Mouse (Mus musculus): ENCODE results near the gene Mfsd4a. TPM values are rescaled to one million over a fixed set of nuclear protein-coding genes. Genes with fewer than 3 reads are reported as not detected.

The Mfsd4a gene
- polyA plus RNA-seq, 1 experiment: 14.0 TPM

DNA sequence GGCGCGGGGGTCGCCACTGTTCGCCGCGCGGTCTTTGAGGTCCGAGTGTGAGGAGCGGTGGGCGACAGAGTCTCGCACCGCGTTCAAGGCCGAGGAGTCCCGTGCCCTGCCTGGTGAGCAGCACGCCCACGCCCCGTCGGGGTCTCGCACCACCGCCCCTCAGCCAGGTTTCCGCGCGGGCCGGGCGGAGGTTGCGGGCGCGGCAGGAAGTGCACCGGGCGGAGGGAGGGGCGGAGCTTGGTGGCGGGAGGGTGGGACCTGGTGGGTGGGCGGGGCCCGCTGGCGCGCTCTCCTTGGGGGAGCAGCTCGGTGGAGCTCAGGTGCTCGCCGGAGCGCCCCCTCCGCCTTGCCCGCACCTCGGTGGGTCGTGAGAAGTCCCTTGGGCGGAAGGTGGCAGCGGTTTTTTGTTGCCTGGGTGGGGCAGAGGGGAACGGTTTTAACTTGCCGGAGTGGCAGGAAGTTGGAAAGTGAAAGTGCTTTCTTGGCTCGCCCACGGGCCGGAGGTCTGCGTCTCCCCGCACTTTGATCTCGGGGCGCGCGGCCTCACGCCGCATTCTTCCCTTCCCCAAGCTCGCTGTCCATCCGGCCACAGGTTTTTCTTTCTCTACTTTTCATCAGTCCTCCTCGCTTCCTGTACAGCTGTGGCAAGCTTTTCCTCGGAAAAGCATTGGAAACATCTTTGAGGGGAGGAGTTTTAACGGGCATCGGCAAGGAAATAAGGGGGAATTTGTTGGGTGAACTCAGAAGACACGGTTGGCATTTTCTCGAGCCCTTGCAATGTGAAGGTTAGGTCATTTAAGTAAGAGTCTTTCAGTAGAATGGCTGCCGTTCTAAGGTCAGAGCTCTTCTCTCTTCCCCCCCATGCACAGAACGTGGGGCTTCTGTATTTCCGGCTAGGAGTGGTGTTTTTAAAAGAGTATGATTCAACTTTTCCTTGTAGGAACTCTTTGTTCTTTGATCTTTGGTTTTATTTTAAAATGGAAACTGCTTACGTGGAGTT is 59.7 kb downstream of the Mfsd4a start:
- under 1% methylated on average over 68 of the region's 72 CpGs for WGBS
- peak overlapping the region; percentile 99 for H3K27ac ChIP-seq (ENCODE audit: insufficient read depth, low read depth, low read length)
- H3K36me3 ChIP-seq (ENCODE audit: control insufficient read depth, insufficient read depth, low read length): 0 out of 2 replicates have a peak, but pooled peaks cover 2% of the 10 kb centered on the region
- peaks cover 22% of the 10 kb centered on the region for H3K4me1 ChIP-seq (ENCODE audit: control insufficient read depth, insufficient read depth, insufficient read length, low read length)
- H3K27me3 ChIP-seq (ENCODE audit: control insufficient read depth, insufficient read depth, low read length): no peaks in the 10 kb centered on the region
- peak overlapping the region; percentile 82 for H3K4me3 ChIP-seq (ENCODE audit: low read depth, low read length)
- TF ChIP-seq CTCF (IDR thresholded peaks at IDR 0.05; ENCODE audit: extremely low read depth, insufficient read length, insufficient replicate concordance, low read depth, low read length) (no peak), POLR2A (IDR thresholded peaks at IDR 0.05; ENCODE audit: low read depth, low read length) (peak; percentile 65; the same call in 1 of the 2 replicates)

- no peak for TF ChIP-seq CTCF (IDR thresholded peaks at IDR 0.05; ENCODE audit: extremely low read depth, insufficient read length, insufficient replicate concordance, low read depth, low read length)
- peak; percentile 93 for TF ChIP-seq POLR2A (IDR thresholded peaks at IDR 0.05; ENCODE audit: low read depth, low read length)
- under 1% methylated on average over 61 of the region's 61 CpGs for WGBS
- peak within 1 kb of the TSS; percentile 99 for H3K27ac ChIP-seq (ENCODE audit: insufficient read depth, low read depth, low read length)
- H3K36me3 ChIP-seq (ENCODE audit: control insufficient read depth, insufficient read depth, low read length): no peaks in the 10 kb centered on the region
- peaks cover 19% of the 10 kb centered on the region for H3K4me1 ChIP-seq (ENCODE audit: control insufficient read depth, insufficient read depth, insufficient read length, low read length)
- no peaks in the 10 kb centered on the region for H3K27me3 ChIP-seq (ENCODE audit: control insufficient read depth, insufficient read depth, low read length)
- peak within 1 kb of the TSS; percentile 82 for H3K4me3 ChIP-seq (ENCODE audit: low read depth, low read length)
Measured at GRCm38 (mm10) chr1:132007282-132007815, 60.5 kb downstream of the Mfsd4a start, which contains the start of gene Elk4. Gene Elk4, plus strand, starts transcription at chr1:132007607.

GRCm38 (mm10) chr1:132006721-132007120 is 61.1 kb downstream of the Mfsd4a start:
- Histone ChIP-seq H3K4me1 (ENCODE audit: control insufficient read depth, insufficient read depth, insufficient read length, low read length) (peaks cover 19% of the 10 kb centered on the region), H3K36me3 (ENCODE audit: control insufficient read depth, insufficient read depth, low read length) (no peaks in the 10 kb centered on the region), H3K27me3 (ENCODE audit: control insufficient read depth, insufficient read depth, low read length) (no peaks in the 10 kb centered on the region), H3K4me3 (ENCODE audit: low read depth, low read length) (no peak overlapping the region), H3K27ac (ENCODE audit: insufficient read depth, low read depth, low read length) (peak overlapping the region; percentile 99)
- TF ChIP-seq POLR2A (IDR thresholded peaks at IDR 0.05; ENCODE audit: low read depth, low read length): no peak
- TF ChIP-seq CTCF (IDR thresholded peaks at IDR 0.05; ENCODE audit: extremely low read depth, insufficient read length, insufficient replicate concordance, low read depth, low read length): no peak
- 8% methylated on average over 5 of the region's 5 CpGs for whole genome bisulfite sequencing

DNA sequence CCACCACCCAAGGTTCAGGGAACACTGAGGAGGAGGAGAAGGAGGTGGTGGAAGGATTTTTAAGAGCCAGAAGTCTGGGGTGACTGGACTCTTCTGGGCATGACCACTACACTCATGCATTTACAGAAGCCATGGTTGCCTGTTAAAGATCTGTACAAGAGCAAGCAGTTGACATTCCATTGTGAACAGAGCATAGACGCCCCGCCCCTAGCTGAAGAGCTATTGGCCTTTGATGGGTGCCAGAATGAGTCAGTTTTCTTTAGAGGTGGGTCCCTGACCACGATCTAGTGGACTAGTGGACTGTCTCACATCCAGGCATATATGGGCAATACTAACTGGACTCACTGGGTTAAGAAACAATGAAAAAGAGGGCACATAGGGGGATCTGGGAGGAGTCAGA is 61.8 kb downstream of the Mfsd4a start:
- WGBS: 49% methylated on average over 3 of the region's 3 CpGs
- H3K27ac ChIP-seq (ENCODE audit: insufficient read depth, low read depth, low read length): no peak overlapping the region
- no peaks in the 10 kb centered on the region for H3K36me3 ChIP-seq (ENCODE audit: control insufficient read depth, insufficient read depth, low read length)
- no peak for TF ChIP-seq POLR2A (IDR thresholded peaks at IDR 0.05; ENCODE audit: low read depth, low read length)
- TF ChIP-seq CTCF (IDR thresholded peaks at IDR 0.05; ENCODE audit: extremely low read depth, insufficient read length, insufficient replicate concordance, low read depth, low read length): no peak
- peaks cover 15% of the 10 kb centered on the region for H3K4me1 ChIP-seq (ENCODE audit: control insufficient read depth, insufficient read depth, insufficient read length, low read length)
- no peak overlapping the region for H3K4me3 ChIP-seq (ENCODE audit: low read depth, low read length)
- H3K27me3 ChIP-seq (ENCODE audit: control insufficient read depth, insufficient read depth, low read length): no peaks in the 10 kb centered on the region

DNA sequence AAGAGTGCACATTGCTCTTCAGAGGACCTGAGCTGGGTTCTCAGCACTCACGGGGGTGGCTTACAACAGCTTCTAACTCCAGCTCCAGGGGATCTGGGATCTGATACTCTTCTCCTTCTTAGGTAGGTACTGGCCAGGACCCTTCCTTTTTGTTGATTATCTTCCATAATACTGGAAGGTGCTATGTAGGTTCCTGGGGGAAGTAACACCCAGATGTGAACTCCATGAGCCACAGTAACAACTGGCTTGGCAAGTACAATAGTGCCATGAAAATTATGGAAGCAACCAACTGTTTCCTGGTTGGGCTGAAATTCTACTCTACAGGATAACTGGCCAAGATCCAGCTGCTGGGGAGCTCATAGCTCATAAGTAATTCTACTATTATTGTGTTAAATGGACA is 62.4 kb downstream of the Mfsd4a start:
- Histone ChIP-seq H3K4me3 (ENCODE audit: low read depth, low read length) (no peak overlapping the region), H3K27ac (ENCODE audit: insufficient read depth, low read depth, low read length) (no peak overlapping the region), H3K27me3 (ENCODE audit: control insufficient read depth, insufficient read depth, low read length) (no peaks in the 10 kb centered on the region), H3K4me1 (ENCODE audit: control insufficient read depth, insufficient read depth, insufficient read length, low read length) (peaks cover 11% of the 10 kb centered on the region), H3K36me3 (ENCODE audit: control insufficient read depth, insufficient read depth, low read length) (no peaks in the 10 kb centered on the region)
- no peak for TF ChIP-seq CTCF (IDR thresholded peaks at IDR 0.05; ENCODE audit: extremely low read depth, insufficient read length, insufficient replicate concordance, low read depth, low read length)
- no peak for TF ChIP-seq POLR2A (IDR thresholded peaks at IDR 0.05; ENCODE audit: low read depth, low read length)
- WGBS: 94% methylated on average over 1 of the region's 1 CpGs

GRCm38 (mm10) chr1:132004574-132005180 is 63.2 kb downstream of the Mfsd4a start:
- Histone ChIP-seq H3K4me1 (ENCODE audit: control insufficient read depth, insufficient read depth, insufficient read length, low read length) (peaks cover 7% of the 10 kb centered on the region; the same call in 1 of the 2 replicates), H3K27me3 (ENCODE audit: control insufficient read depth, insufficient read depth, low read length) (no peaks in the 10 kb centered on the region), H3K36me3 (ENCODE audit: control insufficient read depth, insufficient read depth, low read length) (no peaks in the 10 kb centered on the region), H3K27ac (ENCODE audit: insufficient read depth, low read depth, low read length) (no peak overlapping the region), H3K4me3 (ENCODE audit: low read depth, low read length) (no peak overlapping the region)
- TF ChIP-seq CTCF (IDR thresholded peaks at IDR 0.05; ENCODE audit: extremely low read depth, insufficient read length, insufficient replicate concordance, low read depth, low read length) (no peak), POLR2A (IDR thresholded peaks at IDR 0.05; ENCODE audit: low read depth, low read length) (no peak)
- 79% methylated on average over 6 of the region's 6 CpGs for WGBS
